Mouse (Mus musculus) hindbrain, embryonic 10.5 days (tissue): ENCODE measurements around the gene Plekhm2. TPM values are rescaled to one million over a fixed set of nuclear protein-coding genes. Genes with fewer than 3 reads are reported as not detected.

Source experiments
- DNase-seq: peaks from one replicate; pipeline ENCODE4 v3.0.0-alpha.2; 2017; ENCODE audit warnings: low spot score
- H3K27ac ChIP-seq: fragments of 300-500 bp; sonication (generic); 2 replicates; pipeline ENCODE4 v1.5.1; 2016; ENCODE audit warnings: mild to moderate bottlenecking, moderate library complexity
- H3K27me3 ChIP-seq: fragments of 300-500 bp; sonication (generic); 2 replicates; pipeline ENCODE4 v1.6.1; 2016; ENCODE audit warnings: mild to moderate bottlenecking; ENCODE audit not compliant: poor library complexity, insufficient read depth, severe bottlenecking
- H3K36me3 ChIP-seq: fragments of 300-500 bp; sonication (generic); 2 replicates; pipeline ENCODE4 v1.6.1; 2016; ENCODE audit warnings: mild to moderate bottlenecking, moderate library complexity
- H3K4me1 ChIP-seq: fragments of 300-500 bp; sonication (generic); replicated peaks from 2 replicates; pipeline ENCODE4 v1.6.1; 2016; ENCODE audit warnings: mild to moderate bottlenecking
- H3K4me3 ChIP-seq: fragments of 300-500 bp; sonication (generic); 2 replicates; pipeline ENCODE4 v1.5.1; 2016; ENCODE audit warnings: mild to moderate bottlenecking, moderate library complexity
- H3K9me3 ChIP-seq: fragments of 300-500 bp; sonication (generic); 2 replicates; pipeline ENCODE4 v1.6.1; 2016; ENCODE audit warnings: mild to moderate bottlenecking, moderate library complexity
- WGBS: fragments of 180-500 bp; shearing (Covaris S2); methylation state at CpG from one replicate; pipeline ENCODE4 v1.1.7; 2016; 5-methylcytosine and 5-hydroxymethylcytosine counted together
- polyA plus RNA-seq: library from polyadenylated mRNA; unstranded; fragments of >200 nt; fragmentation: Nextera tagmentation; extraction: Ambion mirVana; gene quantifications from 2 replicates; pipeline ENCODE4 v1.2.1, GENCODE M21; 2016

The Plekhm2 gene
- polyA plus RNA-seq, result 5.0 and 5.4 TPM in 2 replicates

DNA sequence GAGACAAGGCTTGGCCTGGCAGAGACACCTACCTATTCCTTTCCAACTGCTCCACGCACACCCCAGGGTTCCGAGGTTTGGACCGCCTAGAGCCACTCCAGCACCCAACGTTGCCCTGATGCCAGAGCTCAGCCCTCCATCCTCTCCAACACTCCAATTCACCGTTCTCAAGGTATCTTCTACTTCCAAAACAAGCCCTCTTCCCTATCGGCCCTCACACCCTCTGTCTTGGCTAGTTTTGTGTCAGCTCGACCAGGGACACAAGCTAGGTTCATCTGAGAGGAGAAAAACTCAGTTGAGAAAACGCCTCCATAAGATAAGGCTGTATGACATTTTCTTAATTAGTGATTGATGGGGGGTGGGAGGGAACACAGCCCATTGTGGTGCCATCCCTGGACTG is at the start of gene Plekhm2:
Plekhm2 (minus strand) TSS at position 101 of the 400 bp plus-strand sequence.
- no peaks in the 10 kb centered on the region for H3K27me3 ChIP-seq
- H3K27ac ChIP-seq, result peak within 1 kb of the TSS; percentile 95
- WGBS, result 70% methylated on average over 8 of the region's 8 CpGs
- peaks cover 23% of the 10 kb centered on the region for H3K4me1 ChIP-seq
- H3K36me3 ChIP-seq, result peaks cover 21% of the 10 kb centered on the region
- H3K9me3 ChIP-seq, result no peaks in the 10 kb centered on the region
- DNase-seq, result no peak
- peak within 1 kb of the TSS; percentile 87 for H3K4me3 ChIP-seq

DNA sequence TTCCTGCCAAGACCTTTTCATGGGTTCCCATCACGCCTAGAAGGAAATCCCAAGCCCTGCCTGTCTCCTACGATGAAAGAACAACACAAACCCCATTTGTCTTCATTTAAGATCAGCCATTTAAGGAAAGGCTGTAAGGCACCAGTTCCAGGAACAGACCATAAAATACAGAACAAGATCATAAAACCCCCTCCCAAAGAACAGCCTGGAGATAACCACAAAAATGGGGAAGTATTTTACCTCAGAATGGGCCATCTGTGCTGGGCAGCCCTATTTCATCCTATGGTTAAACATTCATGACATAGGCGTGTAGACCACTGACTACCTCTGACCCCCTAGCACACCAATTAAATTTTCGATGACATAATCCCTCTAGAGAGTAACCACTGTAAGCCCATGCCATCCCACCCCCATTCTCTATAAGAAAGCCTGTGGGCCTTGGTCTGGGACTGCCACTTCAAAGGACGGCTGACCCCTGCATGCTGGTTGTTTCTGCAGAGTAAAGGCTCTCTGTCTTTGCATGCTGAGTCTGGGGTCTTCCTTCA is 49.0 kb upstream of the Plekhm2 start:
- no peak for DNase-seq
- Histone ChIP-seq H3K27ac (no peak overlapping the region), H3K4me3 (no peak overlapping the region), H3K36me3 (peaks cover 78% of the 10 kb centered on the region), H3K27me3 (no peaks in the 10 kb centered on the region), H3K4me1 (peaks cover 18% of the 10 kb centered on the region), H3K9me3 (no peaks in the 10 kb centered on the region)
- WGBS, result 92% methylated on average over 5 of the region's 5 CpGs

DNA sequence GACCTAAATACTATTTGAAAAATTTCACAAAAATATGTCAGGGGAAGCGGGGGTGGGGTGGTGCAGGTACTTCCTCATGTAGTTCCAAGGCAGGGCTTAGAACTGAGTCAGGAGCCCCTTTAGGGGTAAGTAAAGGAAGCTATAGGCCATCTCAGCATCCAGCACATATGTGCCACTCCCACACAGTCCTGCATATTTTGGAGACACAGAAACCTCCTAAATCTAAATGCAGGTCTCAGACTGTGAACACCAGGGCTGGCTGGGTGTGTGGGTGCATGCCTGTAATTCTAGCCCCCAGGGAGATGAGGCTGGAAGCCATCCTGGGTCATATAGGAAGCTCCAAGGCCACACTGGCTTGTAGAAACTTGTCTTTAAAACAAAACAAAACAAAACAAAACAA is 46.6 kb upstream of the Plekhm2 start:
- H3K36me3 ChIP-seq, result peaks cover 85% of the 10 kb centered on the region
- 93% methylated on average over 1 of the region's 1 CpGs for WGBS
- no peak overlapping the region for H3K4me3 ChIP-seq

DNA sequence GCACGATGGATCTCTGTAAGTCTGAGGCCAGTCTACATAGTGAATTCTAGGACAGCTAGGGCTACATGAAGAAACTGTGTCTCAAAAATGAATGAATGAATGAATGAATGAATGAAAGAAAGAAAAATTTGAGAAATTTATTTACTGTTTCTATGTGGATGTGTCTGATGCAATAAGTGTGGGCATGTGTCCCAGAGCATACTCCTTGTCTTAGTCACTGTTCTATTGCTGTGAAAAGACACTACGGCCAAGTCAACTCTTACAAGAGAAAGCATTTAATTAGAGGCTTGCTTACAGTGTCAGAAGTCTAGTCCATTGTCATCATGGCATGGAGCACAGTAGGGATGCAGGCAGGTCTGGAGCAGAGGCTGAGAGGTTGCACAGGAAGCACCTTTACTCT is 44.3 kb upstream of the Plekhm2 start:
- no peak for DNase-seq
- Histone ChIP-seq H3K36me3 (peaks cover 100% of the 10 kb centered on the region), H3K4me3 (no peak overlapping the region)

More for the DNA sequence above, 46.6 kb upstream of the Plekhm2 start:
- H3K9me3 ChIP-seq, result no peaks in the 10 kb centered on the region
- H3K27me3 ChIP-seq, result no peaks in the 10 kb centered on the region
- no peak for DNase-seq
- no peak overlapping the region for H3K27ac ChIP-seq
- H3K4me1 ChIP-seq, result peaks cover 17% of the 10 kb centered on the region

DNA sequence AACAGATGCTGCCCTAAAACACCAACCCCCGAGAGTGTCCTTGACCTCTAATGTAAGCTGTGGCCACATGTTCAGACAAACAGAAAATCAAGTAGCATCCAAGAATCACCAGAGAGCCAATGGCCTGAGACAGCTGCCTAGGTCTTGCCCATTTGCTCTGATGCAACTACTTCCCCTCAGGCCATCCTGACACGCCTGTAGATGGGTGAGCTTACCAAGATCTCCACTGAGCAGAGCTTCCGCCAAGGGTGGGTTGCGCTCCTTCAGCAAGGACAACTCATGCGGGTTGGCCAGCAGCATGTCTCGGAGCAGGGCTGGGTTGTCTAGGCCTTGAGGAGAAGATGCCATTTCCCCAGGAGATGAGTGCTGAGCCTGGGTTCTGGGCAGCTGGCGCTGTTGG is 43.3 kb upstream of the Plekhm2 start:
- peaks cover 100% of the 10 kb centered on the region for H3K36me3 ChIP-seq
- H3K4me1 ChIP-seq, result no peaks in the 10 kb centered on the region
- 93% methylated on average over 7 of the region's 7 CpGs for WGBS
- DNase-seq, result no peak
- H3K27ac ChIP-seq, result no peak overlapping the region
- no peaks in the 10 kb centered on the region for H3K27me3 ChIP-seq
- no peaks in the 10 kb centered on the region for H3K9me3 ChIP-seq
- no peak overlapping the region for H3K4me3 ChIP-seq

More for the DNA sequence above, 44.3 kb upstream of the Plekhm2 start:
- Histone ChIP-seq H3K4me1 (peaks cover under 1% of the 10 kb centered on the region; the same call in 1 of the 2 replicates), H3K27ac (no peak overlapping the region), H3K9me3 (no peaks in the 10 kb centered on the region), H3K27me3 (no peaks in the 10 kb centered on the region)
- WGBS, result 98% methylated on average over 2 of the region's 2 CpGs

DNA sequence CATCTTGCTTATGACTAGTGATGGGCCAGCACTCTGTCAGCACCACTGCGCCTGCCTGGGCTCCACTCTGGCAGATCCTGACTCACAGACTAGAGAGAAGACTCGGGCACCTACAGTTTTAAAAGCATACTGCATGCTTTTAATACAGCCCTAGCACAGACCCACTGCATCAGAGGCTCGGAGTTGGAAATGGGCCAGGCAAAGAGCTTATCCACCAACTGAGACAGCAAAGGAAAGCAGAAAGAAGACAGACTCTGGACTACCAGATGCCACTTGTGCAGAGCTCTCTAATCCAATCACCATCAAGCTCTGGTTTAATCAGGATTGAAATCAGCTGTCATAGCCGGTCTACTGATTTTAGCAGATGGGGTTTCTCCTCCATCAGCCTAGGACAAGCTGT is 40.6 kb upstream of the Plekhm2 start:
- Histone ChIP-seq H3K9me3 (no peaks in the 10 kb centered on the region), H3K36me3 (peaks cover 100% of the 10 kb centered on the region), H3K4me1 (no peaks in the 10 kb centered on the region), H3K27me3 (no peaks in the 10 kb centered on the region), H3K27ac (no peak overlapping the region), H3K4me3 (no peak overlapping the region)
- WGBS, result 91% methylated on average over 4 of the region's 4 CpGs
- DNase-seq, result no peak

DNA sequence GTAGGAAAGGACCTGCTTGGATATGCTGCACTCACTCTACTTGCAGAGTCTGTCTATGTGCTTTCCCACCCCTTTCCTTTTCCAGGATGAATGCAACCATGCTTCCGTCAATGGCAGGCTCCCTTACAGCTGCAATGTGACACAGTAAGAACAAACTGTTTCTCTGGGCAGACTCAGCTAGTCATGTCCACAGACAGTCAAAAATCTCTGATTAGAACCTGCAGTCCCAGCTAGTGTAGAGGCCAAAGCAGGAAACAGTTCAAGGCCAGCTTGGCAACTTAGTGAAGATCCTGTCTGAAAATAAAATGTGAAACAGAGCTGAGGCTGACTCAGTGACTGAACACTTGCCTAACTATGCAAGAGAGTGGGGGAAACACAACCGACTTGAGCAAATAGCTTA is 39.9 kb upstream of the Plekhm2 start:
- no peak overlapping the region for H3K4me3 ChIP-seq
- WGBS, result 93% methylated on average over 2 of the region's 2 CpGs
- H3K36me3 ChIP-seq, result peaks cover 100% of the 10 kb centered on the region
- no peak overlapping the region for H3K27ac ChIP-seq
- H3K27me3 ChIP-seq, result no peaks in the 10 kb centered on the region
- DNase-seq, result no peak
- no peaks in the 10 kb centered on the region for H3K9me3 ChIP-seq
- no peaks in the 10 kb centered on the region for H3K4me1 ChIP-seq

DNA sequence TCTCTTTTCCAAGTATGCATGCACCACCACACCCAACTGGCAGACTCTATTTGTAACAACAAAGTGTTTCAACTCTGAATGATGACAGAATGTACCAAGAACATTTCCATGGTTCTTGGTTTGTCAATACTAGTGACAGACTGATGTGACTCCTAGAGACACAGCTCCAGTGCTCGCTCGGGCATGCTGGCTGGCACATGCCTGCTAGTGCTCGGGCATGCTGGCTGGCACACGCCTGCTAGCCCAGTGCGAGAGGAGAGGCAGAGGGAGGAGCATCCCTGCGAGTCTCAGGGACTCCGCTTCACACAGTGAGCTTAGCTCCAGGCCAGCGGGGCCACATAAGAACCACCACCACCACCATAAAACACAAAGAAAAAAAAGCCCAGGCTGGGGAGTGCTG is 30.0 kb upstream of the Plekhm2 start:
- no peak for DNase-seq
- no peaks in the 10 kb centered on the region for H3K4me1 ChIP-seq
- peaks cover 99% of the 10 kb centered on the region for H3K36me3 ChIP-seq
- no peaks in the 10 kb centered on the region for H3K9me3 ChIP-seq
- no peak overlapping the region for H3K27ac ChIP-seq
- H3K4me3 ChIP-seq, result no peak overlapping the region
- no peaks in the 10 kb centered on the region for H3K27me3 ChIP-seq
- 96% methylated on average over 8 of the region's 8 CpGs for WGBS

DNA sequence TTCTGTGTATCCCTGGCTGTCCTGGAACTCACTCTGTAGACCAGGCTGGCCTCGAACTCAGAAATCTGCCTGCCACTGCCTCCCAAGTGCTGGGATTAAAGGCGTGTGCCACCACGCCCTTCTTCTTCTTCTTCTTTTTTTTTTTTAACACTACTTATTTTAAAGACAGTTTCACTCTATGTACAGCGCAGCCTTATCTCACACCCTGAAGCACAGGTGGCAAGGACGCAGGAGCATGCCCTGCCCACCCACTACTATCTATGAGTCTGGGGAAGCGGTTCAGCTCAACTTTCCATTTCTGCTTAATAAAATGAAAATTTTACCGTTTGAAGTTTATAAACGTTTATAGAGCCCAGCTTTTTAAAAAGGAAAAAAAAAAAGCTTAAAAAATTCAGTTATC is 23.8 kb upstream of the Plekhm2 start:
- Histone ChIP-seq H3K36me3 (peaks cover 91% of the 10 kb centered on the region), H3K9me3 (no peaks in the 10 kb centered on the region), H3K4me1 (0 out of 2 replicates have a peak, but pooled peaks cover 2% of the 10 kb centered on the region), H3K4me3 (no peak overlapping the region), H3K27ac (no peak overlapping the region), H3K27me3 (no peaks in the 10 kb centered on the region)
- DNase-seq, result no peak
- 95% methylated on average over 8 of the region's 8 CpGs for WGBS

DNA sequence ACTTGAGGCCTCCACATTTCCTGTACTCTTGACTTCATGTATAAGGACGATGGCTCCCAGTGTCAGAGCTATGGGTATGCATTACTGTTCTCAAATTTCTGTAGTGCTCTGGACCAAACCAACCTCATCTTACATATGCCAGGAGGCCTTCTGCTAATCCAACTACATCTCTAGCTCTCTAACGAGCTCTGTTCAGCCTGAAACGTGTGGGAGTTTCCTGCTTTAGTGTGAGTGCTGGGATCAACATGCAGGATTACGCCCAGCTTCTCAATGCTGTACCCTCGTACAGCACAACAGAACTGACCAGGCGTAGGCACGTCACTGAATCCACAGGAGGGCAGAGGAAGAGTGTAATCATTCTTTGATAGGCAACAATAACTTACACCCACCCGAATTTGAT is 21.8 kb upstream of the Plekhm2 start:
- no peaks in the 10 kb centered on the region for H3K9me3 ChIP-seq
- DNase-seq, result no peak
- H3K4me1 ChIP-seq, result 0 out of 2 replicates have a peak, but pooled peaks cover 12% of the 10 kb centered on the region
- peaks cover 82% of the 10 kb centered on the region for H3K36me3 ChIP-seq
- no peak overlapping the region for H3K27ac ChIP-seq
- H3K4me3 ChIP-seq, result no peak overlapping the region
- no peaks in the 10 kb centered on the region for H3K27me3 ChIP-seq
- 91% methylated on average over 8 of the region's 8 CpGs for WGBS

DNA sequence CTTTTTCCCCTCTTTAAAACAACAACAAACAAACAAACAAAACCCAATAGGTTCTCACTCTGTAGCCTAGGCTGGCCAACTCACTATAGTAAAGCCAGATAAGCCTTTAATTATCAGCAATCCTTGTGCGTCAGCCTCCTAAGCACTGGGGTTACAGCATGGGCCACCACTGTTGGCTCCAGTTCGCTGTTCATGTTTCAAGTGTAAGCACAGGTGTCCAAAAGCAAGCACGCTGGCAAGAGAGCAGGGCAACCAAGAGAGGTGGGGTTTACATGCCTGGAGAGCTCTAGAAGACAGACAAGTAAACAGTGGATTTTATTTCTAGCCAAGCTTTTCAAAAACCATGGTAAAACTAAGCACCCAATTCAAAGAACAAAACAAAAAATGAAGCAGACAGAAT is 21.4 kb upstream of the Plekhm2 start:
- Histone ChIP-seq H3K36me3 (peaks cover 78% of the 10 kb centered on the region), H3K9me3 (no peaks in the 10 kb centered on the region)
- WGBS, result 90% methylated on average over 3 of the region's 3 CpGs

DNA sequence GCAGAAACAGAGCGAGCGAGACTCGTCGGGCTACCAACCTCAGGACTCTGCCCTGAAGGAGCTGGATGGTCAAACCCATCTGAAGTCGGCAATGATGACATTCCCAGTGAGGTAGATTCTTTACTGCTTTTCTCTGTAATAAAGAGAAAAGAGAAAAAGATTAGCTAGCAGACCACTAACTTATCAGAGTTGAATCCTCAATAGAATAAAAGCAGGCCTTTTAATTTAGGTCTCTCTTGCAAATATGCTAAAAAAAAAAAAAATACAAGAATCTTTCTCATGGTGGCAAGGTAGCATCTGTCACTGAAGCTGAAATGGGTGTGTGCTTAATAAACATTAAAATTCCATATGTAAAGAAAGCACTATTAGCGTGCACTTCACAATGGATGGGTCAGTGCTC is 20.8 kb upstream of the Plekhm2 start, which contains the start of gene Rsc1a1:
Rsc1a1 (minus strand) TSS at position 101 of the 400 bp plus-strand sequence.
- Histone ChIP-seq H3K36me3 (peaks cover 72% of the 10 kb centered on the region), H3K9me3 (no peaks in the 10 kb centered on the region), H3K4me1 (peaks cover 12% of the 10 kb centered on the region; the same call in 1 of the 2 replicates), H3K4me3 (no peak within 1 kb of the TSS), H3K27me3 (no peaks in the 10 kb centered on the region), H3K27ac (no peak within 1 kb of the TSS)
- WGBS, result 94% methylated on average over 6 of the region's 6 CpGs
- no peak for DNase-seq

More for the DNA sequence above, 21.4 kb upstream of the Plekhm2 start:
- 0 out of 2 replicates have a peak, but pooled peaks cover 12% of the 10 kb centered on the region for H3K4me1 ChIP-seq
- no peak overlapping the region for H3K27ac ChIP-seq
- H3K27me3 ChIP-seq, result no peaks in the 10 kb centered on the region
- DNase-seq, result no peak
- no peak overlapping the region for H3K4me3 ChIP-seq

DNA sequence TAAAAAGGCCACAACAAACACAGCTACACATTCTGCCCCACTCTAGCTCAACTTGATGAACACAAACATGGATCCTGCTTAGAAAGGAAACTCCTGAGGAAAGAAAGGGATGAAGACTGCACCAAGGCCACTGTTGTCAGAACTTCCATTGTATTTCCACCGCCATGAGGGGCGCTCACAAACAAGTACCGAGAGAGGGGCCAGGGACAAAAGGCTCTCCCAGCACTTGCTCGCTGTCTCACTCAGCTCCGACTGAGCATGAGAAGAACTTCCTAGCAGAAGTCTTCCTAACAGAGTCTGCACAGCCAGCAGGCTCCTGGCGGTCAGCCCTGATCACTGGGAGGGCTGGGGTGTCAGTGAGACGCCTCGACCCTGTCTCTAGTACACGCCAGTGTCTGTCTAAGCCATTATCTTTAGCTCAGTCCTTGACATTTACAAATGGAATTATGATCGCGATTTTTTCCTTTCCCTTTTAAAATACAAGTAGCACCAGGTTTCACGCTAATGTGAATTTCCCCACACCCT is 18.1 kb upstream of the Plekhm2 start:
- Histone ChIP-seq H3K4me1 (peaks cover 15% of the 10 kb centered on the region), H3K27me3 (no peaks in the 10 kb centered on the region), H3K4me3 (no peak overlapping the region), H3K9me3 (no peaks in the 10 kb centered on the region), H3K27ac (peak overlapping the region; percentile 66; the same call in 1 of the 2 replicates), H3K36me3 (peaks cover 52% of the 10 kb centered on the region)
- 65% methylated on average over 12 of the region's 12 CpGs for WGBS
- no peak for DNase-seq
